Mouse (Mus musculus) lung, adult 18-20 months (tissue): ENCODE measurements around the gene Thrb.

Experiments
- DNase-seq, 2 experiments: peaks; one replicate each; pipeline ENCODE4 v3.0.0; 2022; ENCODE audit warnings: mixed read lengths in 2 of 2

Thrb gene

DNA sequence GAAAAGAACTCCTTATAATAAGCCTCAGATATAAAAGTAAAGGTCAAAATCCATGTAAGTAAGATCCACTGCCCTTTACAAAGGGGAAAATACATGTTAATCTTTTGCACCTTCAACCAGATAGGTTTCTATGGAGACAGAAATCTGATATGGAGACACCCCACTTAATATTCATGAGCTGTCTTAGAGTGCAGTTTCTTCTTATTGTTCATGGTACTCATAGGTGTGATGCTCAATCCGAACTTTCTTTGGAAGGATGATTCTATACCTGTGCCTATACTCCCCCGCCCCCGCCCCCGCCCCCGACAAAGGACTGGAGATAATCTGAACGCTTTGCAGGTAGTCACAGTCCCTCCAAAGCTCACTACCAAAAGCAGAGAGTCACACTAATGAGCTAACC, 312.6 kb downstream of the Thrb start:
- no peak for DNase-seq

DNA sequence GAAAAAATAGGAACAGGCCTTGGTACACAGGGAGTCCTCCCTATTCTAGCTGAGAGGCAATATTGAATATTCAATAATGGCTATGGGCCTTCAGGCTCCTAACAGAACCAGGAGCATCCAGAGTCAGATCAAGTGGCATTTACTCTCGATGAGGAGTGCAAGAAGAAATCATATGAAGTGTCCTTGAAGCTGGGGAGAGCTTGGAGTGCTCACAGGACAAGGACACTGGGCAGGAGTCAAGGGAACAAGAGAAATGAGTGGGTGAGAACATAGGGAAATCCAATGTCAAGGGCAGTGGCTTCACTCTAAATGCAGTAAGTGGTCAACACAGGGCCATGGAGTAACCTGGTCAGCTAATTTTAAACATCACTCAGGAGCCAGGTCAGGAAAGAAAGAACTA, 315.7 kb downstream of the Thrb start:
- no peak for DNase-seq

DNA sequence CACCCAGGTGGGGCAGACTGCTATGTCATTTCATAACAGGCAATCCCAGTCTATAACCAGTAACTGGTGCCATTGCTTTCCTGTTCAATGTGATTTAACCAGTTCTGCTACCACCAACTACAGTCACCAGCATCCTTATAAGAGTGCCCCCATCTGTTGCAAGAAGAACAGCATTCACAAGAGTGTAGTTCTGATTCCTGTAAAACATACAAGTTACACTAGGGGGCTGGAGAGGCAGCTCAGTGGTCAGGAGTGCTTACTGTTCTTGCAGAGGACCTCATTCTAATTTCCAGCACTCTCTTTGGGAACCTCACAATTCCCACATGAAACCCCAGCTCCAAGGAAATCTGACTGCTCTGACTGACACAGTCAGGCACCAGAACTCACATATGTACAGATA, 318.2 kb downstream of the Thrb start:
- no peak for DNase-seq

DNA sequence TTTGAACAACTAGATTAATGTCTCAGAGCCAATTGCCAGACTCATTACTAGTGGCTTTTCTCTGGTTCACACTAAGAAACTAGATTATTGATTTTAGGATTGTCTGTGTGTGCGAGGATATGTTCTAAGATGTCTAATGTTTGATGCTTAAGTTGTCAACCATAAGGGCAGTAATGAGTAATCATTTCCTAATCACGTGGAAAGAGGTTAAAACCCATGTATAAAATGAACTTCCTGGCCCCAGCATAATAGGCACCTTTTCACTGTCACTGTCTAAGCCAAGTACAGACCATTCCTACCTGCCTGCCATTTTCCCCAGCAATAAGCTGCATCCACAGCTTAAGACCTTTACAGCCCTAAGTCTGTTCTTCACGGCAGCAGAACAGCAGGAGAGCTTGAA, 321.2 kb downstream of the Thrb start:
- no peak for DNase-seq

DNA sequence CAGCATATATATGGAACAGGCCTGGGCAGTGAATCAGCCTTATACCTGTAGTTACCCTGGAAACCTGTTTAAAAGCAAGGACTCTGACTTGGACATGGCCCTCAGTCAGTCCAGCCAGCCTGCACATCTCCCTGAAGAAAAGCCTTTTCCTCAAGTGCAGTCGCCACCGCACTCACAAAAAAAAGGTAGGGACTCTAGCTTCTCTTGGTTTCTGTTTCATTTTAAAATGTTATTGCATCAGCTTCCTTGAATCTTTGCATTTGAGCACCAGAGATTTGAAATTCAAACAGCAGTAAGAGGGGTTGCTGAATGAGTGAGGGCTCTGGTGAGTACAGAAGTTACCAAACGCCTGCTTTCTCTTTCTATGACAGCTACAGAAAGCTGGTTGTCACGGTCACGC, 322.0 kb downstream of the Thrb start:
- DNase-seq, result no peak

DNA sequence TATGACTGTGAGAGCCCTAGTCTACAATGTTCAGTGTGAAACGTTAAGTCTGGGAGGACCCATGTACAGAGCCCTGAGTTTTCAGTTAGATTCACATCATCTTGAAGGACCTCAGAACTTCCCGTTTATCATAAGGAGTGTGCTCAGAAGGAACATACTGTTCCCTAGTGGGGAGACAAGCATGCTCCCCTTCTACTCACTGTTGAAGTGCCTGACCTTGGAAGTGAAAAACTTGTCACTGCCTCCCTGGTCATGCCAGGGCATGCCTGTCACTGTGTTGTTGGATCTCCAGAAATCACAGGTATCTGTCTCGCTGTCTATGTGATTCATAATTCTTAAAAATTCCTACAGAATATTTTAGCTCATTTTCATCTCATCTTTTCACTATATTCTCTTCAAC, 323.3 kb downstream of the Thrb start:
- DNase-seq, result no peak

DNA sequence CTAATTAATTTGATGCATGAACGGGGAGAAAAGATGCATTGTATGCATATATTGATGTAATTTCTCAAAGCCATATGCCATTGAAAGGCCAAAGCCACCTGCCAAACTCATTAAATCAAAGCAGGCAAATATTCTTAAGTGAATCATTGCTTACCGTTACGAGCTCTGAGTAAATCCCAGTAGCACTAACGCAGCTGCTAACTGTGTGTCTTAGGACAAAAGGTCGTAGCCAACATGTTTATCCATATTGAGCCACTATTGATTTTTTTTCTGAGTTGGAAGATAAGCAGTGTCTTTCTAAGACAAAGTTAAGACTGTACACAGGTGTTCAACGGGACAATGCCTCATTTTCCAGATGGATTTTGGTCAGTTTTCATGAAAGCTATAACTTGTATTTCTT, 323.8 kb downstream of the Thrb start:
- no peak for DNase-seq

DNA sequence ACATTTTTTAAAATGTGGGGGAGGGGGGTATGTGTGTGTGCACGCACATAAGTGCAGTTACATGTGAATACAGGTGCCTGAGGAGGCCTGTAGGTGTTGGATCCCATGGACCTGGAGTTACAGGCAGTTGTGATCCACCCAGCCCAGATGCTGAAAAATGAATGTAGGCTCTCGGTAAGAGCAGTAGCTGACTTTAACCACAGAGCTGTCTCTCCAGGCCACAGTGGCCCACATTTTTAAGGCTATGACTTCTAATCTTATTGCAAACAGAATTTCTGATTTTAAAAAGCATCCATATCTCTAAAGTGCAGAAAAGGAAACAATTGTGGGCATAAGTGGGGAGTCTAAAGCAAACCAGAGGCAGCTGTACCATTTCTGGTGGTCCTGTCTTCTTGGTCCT, 328.5 kb downstream of the Thrb start:
- DNase-seq, result no peak

DNA sequence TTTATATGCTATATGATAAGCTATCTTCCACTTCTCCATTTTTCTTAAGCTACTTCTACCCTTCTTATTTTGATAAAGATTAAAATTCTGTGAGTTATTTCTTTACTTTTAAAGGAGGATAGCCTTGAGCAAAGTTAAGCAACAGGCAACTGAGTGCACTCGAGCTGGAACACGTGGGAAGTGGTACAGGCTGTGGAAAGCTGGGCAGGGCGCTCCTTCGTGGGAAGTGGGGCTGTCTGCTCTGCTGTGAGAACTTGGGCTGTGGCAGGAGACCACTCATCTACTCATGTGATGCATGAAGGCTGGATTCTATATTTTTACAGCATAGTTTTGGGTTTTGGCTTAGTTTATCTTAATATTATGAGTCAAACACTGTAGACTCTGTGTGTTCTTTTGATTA, 329.1 kb downstream of the Thrb start:
- peak in 1 of 2 experiments; percentile 23 for DNase-seq

DNA sequence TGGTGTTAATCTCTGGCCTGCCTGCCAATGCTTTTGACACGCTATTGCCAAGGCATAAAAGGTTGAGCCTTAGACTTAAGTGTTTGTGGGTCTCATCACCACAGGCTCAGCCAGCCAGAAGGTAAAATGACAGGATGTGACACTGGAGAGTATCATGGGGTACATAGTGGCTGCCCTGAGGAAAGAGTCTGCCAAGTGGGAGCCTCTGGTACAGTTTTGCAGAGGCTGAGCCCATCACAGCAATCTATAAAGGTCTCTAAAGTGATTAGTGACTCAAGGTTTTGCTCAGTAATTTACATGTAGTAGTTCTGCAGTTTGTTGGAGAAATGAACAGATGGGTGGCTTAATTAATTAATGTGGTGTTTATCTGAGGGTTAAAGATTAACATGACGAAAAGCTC, 330.1 kb downstream of the Thrb start:
- DNase-seq, result no peak

DNA sequence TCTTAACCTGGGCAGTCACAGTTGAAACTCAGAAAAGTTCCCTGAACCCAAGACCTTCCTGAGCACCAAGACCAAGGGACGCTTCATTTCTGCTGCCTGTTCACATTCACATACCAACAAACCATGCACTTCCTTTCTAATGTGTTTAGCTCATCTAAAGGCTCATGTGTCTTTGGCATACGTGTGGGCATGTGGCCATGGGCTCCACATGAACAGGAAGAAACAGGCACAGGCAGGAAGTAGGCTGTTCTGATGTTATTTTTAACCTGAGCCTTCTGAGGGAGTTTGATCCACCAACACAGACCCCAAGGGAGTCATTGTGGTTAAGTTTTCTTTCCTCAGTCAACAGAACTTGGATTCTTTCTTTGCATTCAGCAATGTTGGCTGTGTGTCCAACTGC, 341.8 kb downstream of the Thrb start:
- DNase-seq, result no peak

DNA sequence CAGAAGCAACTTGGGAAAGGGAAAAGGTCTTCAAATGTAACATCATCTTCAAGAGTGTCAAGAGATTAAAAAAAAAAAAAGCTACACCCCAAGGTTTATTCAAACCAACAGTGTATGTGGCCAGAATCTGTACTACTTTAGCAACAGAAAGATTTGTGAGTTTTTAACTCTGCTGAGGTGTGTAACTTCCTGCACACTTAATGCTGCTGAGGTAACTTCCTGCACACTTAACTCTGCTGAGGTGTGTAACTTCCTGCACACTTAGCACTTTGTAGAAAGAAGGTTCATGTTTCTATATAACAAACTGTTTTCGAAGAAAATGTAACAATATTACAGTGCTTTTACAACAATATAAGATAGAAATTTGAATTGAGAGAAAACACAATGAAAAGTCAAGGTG, 343.6 kb downstream of the Thrb start:
- no peak for DNase-seq

DNA sequence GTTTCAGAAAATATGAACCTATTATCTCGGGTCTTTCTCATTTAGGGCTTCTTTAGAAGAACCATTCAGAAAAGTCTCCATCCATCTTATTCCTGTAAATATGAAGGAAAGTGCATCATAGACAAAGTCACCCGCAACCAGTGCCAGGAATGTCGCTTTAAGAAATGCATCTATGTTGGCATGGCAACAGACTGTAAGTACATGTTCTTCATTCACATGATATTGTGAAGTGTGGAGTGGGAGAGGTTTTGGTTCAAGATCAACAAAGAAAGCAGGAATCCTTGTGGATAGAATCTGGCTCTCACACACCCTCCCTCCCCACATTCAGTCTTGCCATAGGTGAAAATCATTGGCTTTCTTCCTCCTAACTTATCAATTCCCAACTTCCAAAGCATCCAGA, 348.5 kb downstream of the Thrb start:
- DNase-seq, result no peak

DNA sequence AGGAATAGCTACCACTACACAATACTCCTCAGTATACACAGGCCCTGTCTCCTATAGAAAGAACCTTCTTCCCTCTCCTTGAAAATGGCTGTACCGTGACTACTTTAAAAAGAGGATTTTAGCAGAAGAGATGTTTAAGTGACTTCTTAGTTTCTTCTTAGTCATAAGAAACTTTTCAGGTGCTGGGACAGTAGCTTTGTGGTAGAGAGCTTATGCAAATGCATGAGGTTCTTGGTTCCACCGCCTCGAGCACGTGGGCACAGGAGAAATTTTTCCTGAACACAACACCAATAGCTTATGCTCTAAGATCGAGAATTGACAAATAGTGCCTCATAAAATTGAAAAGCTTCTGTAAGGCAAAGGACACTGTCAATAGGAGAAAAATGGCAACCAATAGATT, 356.5 kb downstream of the Thrb start:
- DNase-seq, result no peak

DNA sequence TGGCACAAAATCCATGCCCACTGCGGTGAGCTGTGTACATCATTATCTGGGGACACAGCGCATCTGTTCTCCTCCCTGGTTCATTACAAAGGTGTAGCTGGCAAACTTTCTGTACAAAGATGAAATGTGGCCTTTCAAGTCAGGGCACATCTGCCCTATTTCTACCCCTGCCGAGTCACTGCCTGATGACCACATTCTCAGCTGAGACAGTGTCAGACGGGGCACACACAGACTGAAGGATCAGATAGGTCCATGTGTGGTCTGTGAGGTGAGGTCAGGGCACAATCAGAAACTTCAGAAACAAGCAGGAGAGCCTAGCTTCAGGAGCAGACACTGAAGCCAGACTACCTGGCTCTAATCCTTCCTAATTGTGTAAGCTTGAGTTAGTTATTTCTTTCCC, 360.1 kb downstream of the Thrb start:
- no peak for DNase-seq

DNA sequence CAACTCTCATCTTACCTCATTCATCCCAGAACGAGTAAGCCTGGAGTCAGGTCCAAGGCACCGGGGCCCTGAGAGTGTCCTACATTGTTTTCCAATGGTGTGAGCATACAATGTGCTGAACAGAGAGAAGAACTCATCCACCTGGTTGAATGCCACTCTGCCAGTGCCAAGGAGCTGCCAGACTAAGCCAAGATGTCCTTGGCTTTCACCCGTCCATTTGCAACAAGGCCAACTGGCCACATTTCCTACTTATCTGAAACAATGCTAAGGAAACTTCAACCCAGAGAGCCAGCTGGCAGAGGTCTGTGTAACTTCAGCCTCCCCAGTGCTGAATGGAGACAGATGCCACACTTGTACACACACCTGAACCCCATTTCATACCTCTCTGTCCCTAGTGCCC, 360.6 kb downstream of the Thrb start:
- no peak for DNase-seq

DNA sequence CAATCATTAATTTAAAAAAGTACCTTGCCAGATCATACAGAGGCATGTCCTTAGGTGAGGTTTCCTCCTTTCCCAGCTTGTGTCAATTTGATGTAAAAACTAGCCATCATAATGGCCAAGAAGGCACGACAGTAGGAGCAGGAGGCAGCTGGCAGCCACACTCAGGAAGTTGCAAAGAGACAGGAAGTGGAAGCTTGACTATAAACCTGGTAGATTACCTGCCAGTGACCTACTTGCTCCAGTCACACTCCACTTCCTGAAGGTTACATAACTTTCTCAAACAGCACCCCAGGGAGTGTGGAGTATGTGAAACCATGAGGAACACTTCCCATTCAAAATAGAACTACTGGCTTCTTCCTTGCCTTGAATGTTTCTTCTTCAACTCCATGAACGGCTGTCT, 361.7 kb downstream of the Thrb start:
- peak in 1 of 2 experiments; percentile 7 for DNase-seq

DNA sequence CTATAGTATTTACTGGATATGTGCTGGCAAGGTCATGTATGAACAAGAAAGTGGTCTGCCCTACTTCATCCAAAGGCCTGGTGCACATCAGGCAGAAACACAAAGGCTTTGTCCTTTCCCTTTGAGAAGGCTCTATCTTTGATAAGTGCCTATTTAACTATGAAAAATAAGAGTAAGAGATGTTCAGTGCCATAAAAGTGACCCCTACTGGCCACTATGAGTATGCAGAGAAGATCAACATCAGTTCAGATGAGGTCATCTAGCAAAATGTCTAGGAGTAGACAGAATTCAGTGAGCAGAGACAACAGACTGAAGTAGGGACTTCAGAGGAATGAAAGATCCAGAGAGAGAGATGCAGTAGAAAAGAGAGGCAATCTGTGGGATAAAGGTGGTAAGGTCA, 362.3 kb downstream of the Thrb start:
- DNase-seq, result no peak

DNA sequence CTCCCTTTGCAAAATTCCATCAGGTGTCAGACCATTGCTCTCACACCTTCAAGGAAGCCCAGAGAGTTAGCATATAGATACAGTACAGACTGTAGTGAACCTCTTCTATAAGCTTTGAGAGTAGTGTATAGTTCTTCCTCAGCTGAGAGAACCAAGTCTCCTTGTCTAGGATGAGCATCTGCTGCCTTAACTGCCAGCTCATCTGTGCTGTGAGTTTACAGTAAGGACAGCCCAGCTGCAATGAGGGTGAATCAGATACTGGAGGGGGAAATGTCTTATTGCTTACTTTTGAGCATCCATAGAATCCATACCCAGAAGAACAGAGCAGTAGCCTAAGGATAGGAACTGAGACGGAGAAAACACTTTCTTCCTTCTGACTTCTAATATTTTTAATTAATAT, 367.8 kb downstream of the Thrb start:
- DNase-seq, result no peak

DNA sequence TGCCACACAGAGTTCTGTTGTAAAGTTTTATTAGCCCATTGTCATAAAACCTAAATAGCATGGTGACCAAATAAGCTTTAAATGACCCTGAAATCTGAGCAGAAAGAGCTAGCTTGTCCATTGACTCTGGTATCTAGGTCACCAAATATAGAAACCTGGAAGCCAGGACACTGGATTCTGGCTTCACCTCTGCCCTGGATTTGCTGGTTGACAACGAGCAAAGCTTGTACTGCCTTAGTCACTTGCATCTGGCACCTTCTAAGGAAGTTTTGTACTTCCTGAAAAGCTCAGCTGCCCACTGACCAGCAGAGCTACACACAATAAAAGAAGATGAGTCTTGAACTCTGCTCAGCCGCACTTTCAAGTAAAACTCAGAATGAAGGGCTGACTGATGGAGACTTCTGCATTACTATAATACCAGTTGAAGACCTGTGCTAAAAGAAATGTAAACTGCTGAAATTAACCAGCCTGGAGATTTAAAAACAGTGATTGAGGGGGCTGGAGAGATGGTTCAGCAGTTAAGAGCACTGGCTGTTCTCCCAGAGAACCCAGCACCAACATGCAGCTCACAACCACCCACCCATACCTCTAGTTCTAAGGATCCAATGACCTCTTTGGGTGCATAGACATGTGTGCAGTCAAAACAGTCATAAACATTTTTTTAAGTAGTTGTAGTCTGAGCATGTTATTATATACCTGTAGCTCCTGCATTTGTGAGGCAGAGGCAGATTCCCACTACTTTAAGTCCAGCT, 369.3 kb downstream of the Thrb start:
- no peak for DNase-seq

DNA sequence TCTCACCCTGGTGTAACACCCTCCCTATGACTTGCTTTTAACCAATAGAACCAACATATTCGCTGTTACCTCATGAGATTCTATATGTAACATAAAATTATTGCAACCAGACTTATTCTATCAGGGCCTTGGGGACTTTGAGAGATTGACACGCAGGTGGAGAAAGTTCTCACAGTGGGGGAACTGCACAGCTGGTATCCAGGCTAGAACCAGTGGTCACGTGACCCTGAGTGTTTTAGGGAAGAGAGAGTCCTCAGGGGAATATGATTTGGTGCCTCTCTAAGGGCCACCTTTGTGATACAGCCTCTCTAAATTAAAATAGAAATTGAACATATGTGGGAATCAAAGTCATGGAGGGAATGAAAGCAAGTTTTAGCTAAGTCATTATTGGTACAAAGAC, 371.9 kb downstream of the Thrb start:
- DNase-seq, result no peak

DNA sequence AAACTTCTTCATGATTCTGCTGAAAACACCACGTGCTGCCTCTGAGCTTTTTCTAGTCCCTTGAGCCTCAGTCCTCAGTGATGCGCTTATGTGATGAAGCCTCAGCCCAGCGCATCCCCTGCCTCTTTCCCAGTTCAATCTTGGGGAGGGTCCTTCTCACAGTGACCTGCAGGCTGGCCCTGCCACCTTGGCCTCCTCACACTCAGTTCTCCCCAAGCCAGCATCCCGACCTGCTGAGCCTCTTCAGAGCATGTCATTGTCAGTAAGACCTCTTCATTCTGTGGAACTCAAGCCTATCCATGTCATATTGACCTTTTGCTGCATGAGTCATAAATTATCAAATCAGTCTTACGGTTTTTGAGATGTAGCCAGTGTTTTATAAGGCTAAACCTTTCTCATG, 376.5 kb downstream of the Thrb start:
- no peak for DNase-seq

DNA sequence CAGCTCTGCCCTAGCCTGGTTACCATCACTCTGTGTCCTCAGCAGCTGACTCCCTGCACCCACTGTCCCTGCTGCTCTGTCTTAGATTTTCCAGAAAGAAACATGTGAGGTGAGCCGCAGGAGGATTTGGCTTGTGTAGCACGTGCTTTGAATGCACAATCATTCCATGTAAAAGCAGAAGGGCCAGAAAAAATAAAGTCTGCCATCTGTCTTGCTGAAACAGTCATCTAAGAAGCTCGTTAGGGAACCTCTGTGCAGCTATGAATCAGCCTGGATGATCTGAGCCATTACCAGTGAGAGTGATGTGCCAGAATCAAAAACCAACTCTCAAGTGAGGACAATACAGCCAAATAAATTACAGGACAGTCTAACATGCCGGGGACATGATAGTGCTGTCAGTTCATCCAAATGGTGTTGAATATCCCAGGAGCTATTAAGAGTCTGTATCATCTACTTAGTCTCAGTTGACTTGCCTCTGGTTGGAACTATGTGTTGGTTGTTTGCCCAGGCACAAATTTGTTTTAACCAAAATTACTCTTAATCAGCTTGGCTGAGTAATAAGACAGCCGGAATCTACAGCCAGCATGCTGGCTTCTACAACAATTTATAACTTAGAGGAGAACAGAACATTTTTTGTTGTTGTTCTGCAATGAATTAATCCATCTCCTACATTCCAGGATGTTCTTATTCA, 402.2 kb downstream of the Thrb start:
- no peak for DNase-seq
